Comparison of ENCODE assay signal across 27 mouse cellular contexts in genomic region chr17:61696717-61697116, GRCm38 (mm10).
"Had no signal": no experiment of that assay in that cellular context is flagged by ENCODE, and none has a peak within 500 bp of the region (broad histone marks: within the 10 kb centered on the region; RNA-seq: fewer than 3 reads in every experiment).

No protein-coding gene starts in this region.

- H3K4me3 ChIP-seq: limb, embryonic 10.5 days; limb, embryonic 12.5 days; limb, embryonic 13.5 days; limb, embryonic 15.5 days; liver, embryonic 12.5 days; liver, embryonic 13.5 days; liver, embryonic 15.5 days; lung, embryonic 15.5 days; megakaryocyte, embryonic 14.5 days; midbrain, embryonic 10.5 days; midbrain, embryonic 12.5 days; midbrain, embryonic 13.5 days; midbrain, embryonic 15.5 days; myocyte; neural tube, embryonic 12.5 days had no signal

- H3K9ac ChIP-seq: limb, embryonic 12.5 days; limb, embryonic 13.5 days; limb, embryonic 15.5 days; liver, embryonic 12.5 days; liver, embryonic 13.5 days; liver, embryonic 14.5 days; liver, embryonic 15.5 days; liver, postnatal 0 days; lung, embryonic 14.5 days; lung, embryonic 15.5 days; midbrain, embryonic 12.5 days; midbrain, embryonic 13.5 days; midbrain, embryonic 15.5 days; neural tube, embryonic 12.5 days had no signal

- H3K27me3 ChIP-seq: limb, embryonic 12.5 days; limb, embryonic 13.5 days; limb, embryonic 15.5 days; liver, embryonic 12.5 days; liver, embryonic 13.5 days; liver, embryonic 15.5 days; lung, embryonic 15.5 days; megakaryocyte, embryonic 14.5 days; midbrain, embryonic 12.5 days; midbrain, embryonic 13.5 days; midbrain, embryonic 15.5 days; neural tube, embryonic 12.5 days had no signal

- H3K4me1 ChIP-seq: limb, embryonic 10.5 days; limb, embryonic 12.5 days; limb, embryonic 13.5 days; limb, embryonic 15.5 days; liver, embryonic 12.5 days; liver, embryonic 13.5 days; liver, embryonic 15.5 days; lung, embryonic 15.5 days; midbrain, embryonic 10.5 days; midbrain, embryonic 12.5 days; midbrain, embryonic 13.5 days; midbrain, embryonic 15.5 days; neural tube, embryonic 12.5 days had no signal

- DNase-seq: left cerebral cortex, postnatal 4 days; liver; liver, embryonic 13.5 days; liver, postnatal 0 days; lung, adult 18-20 months; lung, adult 2 months; lung, embryonic 14.5 days; lung, postnatal 10 days; lung, postnatal 14 days; lung, postnatal 4 days; midbrain, embryonic 14.5 days had no signal

- H3K9me3 ChIP-seq: limb, embryonic 10.5 days; limb, embryonic 12.5 days; limb, embryonic 13.5 days; limb, embryonic 15.5 days; liver, embryonic 12.5 days; liver, embryonic 13.5 days; liver, embryonic 15.5 days; lung, embryonic 15.5 days; megakaryocyte, embryonic 14.5 days; midbrain, embryonic 10.5 days; midbrain, embryonic 12.5 days; midbrain, embryonic 13.5 days; midbrain, embryonic 15.5 days; neural tube, embryonic 12.5 days had no signal

- H3K36me3 ChIP-seq: limb, embryonic 10.5 days; limb, embryonic 12.5 days; limb, embryonic 13.5 days; limb, embryonic 15.5 days; liver, embryonic 12.5 days; liver, embryonic 13.5 days; liver, embryonic 15.5 days; lung, embryonic 15.5 days; midbrain, embryonic 10.5 days; midbrain, embryonic 12.5 days; midbrain, embryonic 13.5 days; midbrain, embryonic 15.5 days; neural tube, embryonic 12.5 days had no signal

- H3K27ac ChIP-seq: limb, embryonic 10.5 days; limb, embryonic 12.5 days; limb, embryonic 13.5 days; limb, embryonic 15.5 days; liver, embryonic 12.5 days; liver, embryonic 13.5 days; liver, embryonic 14.5 days; liver, embryonic 15.5 days; lung, embryonic 15.5 days; macrophage; midbrain, embryonic 10.5 days; midbrain, embryonic 12.5 days; midbrain, embryonic 13.5 days; midbrain, embryonic 15.5 days; neural tube, embryonic 12.5 days had no signal
